8 mouse cellular contexts compared by ENCODE assay signal in genomic region chr6:49214928-49215747, GRCm38 (mm10). TPM values are rescaled to one million over a fixed set of nuclear protein-coding genes. Genes with fewer than 3 reads are reported as not detected.
DNase-seq lines count a peak whose midpoint lies in the region; ATAC-seq lines count a peak whose summit lies in the region.

Gene Igf2bp3 (minus strand): TSS chr6:49214957.

- peak within 1 kb of the TSS; percentile 88 for H3K4me3 ChIP-seq in forebrain, embryonic 12.5 days (replicated peaks)
- H3K4me3 ChIP-seq in intestine, embryonic 14.5 days (ENCODE audit: low read depth, low read length): peak within 1 kb of the TSS; percentile 97
- H3K4me3 ChIP-seq in macrophage (ENCODE audit: inconsistent target): peak within 1 kb of the TSS; percentile 31
- H3K4me3 ChIP-seq in stomach, embryonic 16.5 days (replicated peaks; ENCODE audit: low read length): peak within 1 kb of the TSS; percentile 96

- peak; percentile 85 for ATAC-seq in forebrain, embryonic 12.5 days (ENCODE audit: low FRiP score)
- ATAC-seq in intestine, embryonic 14.5 days (replicated peaks; ENCODE audit: low FRiP score, low TSS enrichment, low read depth): peak; percentile 81
- peak; percentile 85 for ATAC-seq in stomach, embryonic 16.5 days (ENCODE audit: insufficient read depth, low FRiP score)

- peak within 1 kb of the TSS; percentile 93 for H3K4me2 ChIP-seq in forebrain, embryonic 12.5 days
- peak within 1 kb of the TSS; percentile 86 for H3K4me2 ChIP-seq in intestine, embryonic 14.5 days (ENCODE audit: low read length)
- H3K4me2 ChIP-seq in stomach, embryonic 16.5 days (ENCODE audit: low read depth, low read length): peak within 1 kb of the TSS; percentile 94

- no peaks in the 10 kb centered on the region for H3K9me3 ChIP-seq in forebrain, embryonic 12.5 days
- H3K9me3 ChIP-seq in intestine, embryonic 14.5 days (ENCODE audit: control insufficient read depth, low read length): no peaks in the 10 kb centered on the region
- H3K9me3 ChIP-seq in stomach, embryonic 16.5 days (replicated peaks; ENCODE audit: control insufficient read depth, low read length): no peaks in the 10 kb centered on the region

- DNase-seq in heart, adult 18-20 months: peak; percentile 11 to 52
- no peak for DNase-seq in heart, postnatal 25 days (ENCODE audit: low spot score)
- peak; percentile 89 for DNase-seq in WW6 (ENCODE audit: low read depth, low spot score)
- DNase-seq in intestine, embryonic 14.5 days (ENCODE audit: low spot score): peak; percentile 95
- DNase-seq in frontal cortex, adult 2 months (ENCODE audit: extremely low spot score in 1 of 2, low spot score in 1 of 2): no peak

- under 1% methylated on average over 66 of the region's 68 CpGs for WGBS in forebrain, embryonic 12.5 days
- under 1% methylated on average over 65 of the region's 68 CpGs for WGBS in intestine, embryonic 14.5 days
- under 1% methylated on average over 54 of the region's 68 CpGs for WGBS in macrophage (ENCODE audit: missing documents)
- under 1% methylated on average over 67 of the region's 68 CpGs for WGBS in stomach, embryonic 16.5 days

- H3K4me1 ChIP-seq in forebrain, embryonic 12.5 days: peaks cover 32% of the 10 kb centered on the region
- H3K4me1 ChIP-seq in intestine, embryonic 14.5 days (replicated peaks; ENCODE audit: control insufficient read depth, insufficient read depth, low read length): peaks cover 17% of the 10 kb centered on the region
- peaks cover 28% of the 10 kb centered on the region for H3K4me1 ChIP-seq in stomach, embryonic 16.5 days (ENCODE audit: control insufficient read depth, insufficient read depth, low read length)

- peak within 1 kb of the TSS; percentile 96 for H3K9ac ChIP-seq in forebrain, embryonic 12.5 days
- peak within 1 kb of the TSS; percentile 95 for H3K9ac ChIP-seq in intestine, embryonic 14.5 days (ENCODE audit: low read length)
- H3K9ac ChIP-seq in stomach, embryonic 16.5 days (ENCODE audit: low read length): peak within 1 kb of the TSS; percentile 98

- H3K79me2 ChIP-seq in macrophage (ENCODE audit: inconsistent target): no peaks in the 10 kb centered on the region

- intact Hi-C loops in heart, postnatal 25 days (cut with DNase I): loop anchor here (2.0 kb wide), 1 partner anchor 142 kb away; the partner anchor contains the start of gene Malsu1

- no peaks in the 10 kb centered on the region for H3K36me3 ChIP-seq in forebrain, embryonic 12.5 days (replicated peaks)
- H3K36me3 ChIP-seq in intestine, embryonic 14.5 days (ENCODE audit: control insufficient read depth, insufficient read depth, low read length): no peaks in the 10 kb centered on the region
- no peaks in the 10 kb centered on the region for H3K36me3 ChIP-seq in macrophage (ENCODE audit: inconsistent target)
- H3K36me3 ChIP-seq in stomach, embryonic 16.5 days (ENCODE audit: control insufficient read depth, insufficient read depth, low read length): no peaks in the 10 kb centered on the region

- peak within 1 kb of the TSS; percentile 99 for H3K27ac ChIP-seq in forebrain, embryonic 12.5 days
- peak within 1 kb of the TSS; percentile 99 for H3K27ac ChIP-seq in intestine, embryonic 14.5 days (ENCODE audit: low read depth)
- H3K27ac ChIP-seq in macrophage: no peak within 1 kb of the TSS
- peak within 1 kb of the TSS; percentile 99 for H3K27ac ChIP-seq in stomach, embryonic 16.5 days (ENCODE audit: low read length)

- no peaks in the 10 kb centered on the region for H3K27me3 ChIP-seq in forebrain, embryonic 12.5 days
- no peaks in the 10 kb centered on the region for H3K27me3 ChIP-seq in intestine, embryonic 14.5 days (replicated peaks; ENCODE audit: control insufficient read depth, insufficient read depth, low read length)
- H3K27me3 ChIP-seq in stomach, embryonic 16.5 days (ENCODE audit: control insufficient read depth, insufficient read depth, low read length): no peaks in the 10 kb centered on the region

RNA-seq across cellular contexts. Expression of gene Igf2bp3, which starts in this region (rescaled TPM):
- not detected for total RNA-seq in heart, adult 18-20 months (2021)
- under 1 TPM; 0.34 to 0.36 TPM for total RNA-seq in heart, postnatal 25 days (2021)
- 98.9 and 107 TPM in 2 replicates for polyA plus RNA-seq in forebrain, embryonic 12.5 days (2016; fragmentation: Nextera tagmentation; extraction: Ambion mirVana)
- polyA plus RNA-seq in intestine, embryonic 14.5 days (2014; fragmentation: Nextera tagmentation; extraction: Ambion mirVana): 105 and 111 TPM in 2 replicates
- total RNA-seq in macrophage (2018; cell fraction: chromatin; rRNA removed): 10 to 100 TPM in 14 of 26 experiments, 1 to 10 TPM in 12; 4.0 to 47.6 (median 10.5) TPM
- total RNA-seq in macrophage (2018; cell fraction: cytosol; rRNA removed): 1 to 10 TPM; 1.7 to 4.1 (median 2.9) TPM
- 10 to 100 TPM in 2 of 26 experiments, 1 to 10 TPM in 24; 1.8 to 18.5 (median 3.6) TPM for total RNA-seq in macrophage (2018; cell fraction: nucleus; rRNA removed)
- 1.4 to 4.0 TPM (median 3.2 TPM) in 3 replicates for polyA plus RNA-seq in macrophage (2018)
- polyA plus RNA-seq in stomach, embryonic 16.5 days (2015; fragmentation: Nextera tagmentation; extraction: Ambion mirVana): 47.0 and 53.6 TPM in 2 replicates
- 0.06 and 0.13 TPM in 2 replicates for polyA plus RNA-seq in frontal cortex, adult 2 months (2012; rRNA removed)

Comparison
In these comparisons a context has a peak if more than half of its experiments do, and no peak if none do; other contexts are left out.
1. Peak in DNase-seq in heart, adult 18-20 months; RNA of the gene not detected or under 1 TPM.
2. DNase-seq: peak in WW6 (single experiment) and intestine, embryonic 14.5 days (single experiment); none in heart, postnatal 25 days (single experiment) and frontal cortex, adult 2 months (0 of 2).
3. H3K4me3 ChIP-seq: peak in every context shown above with its lines; median percentile 97 in intestine, embryonic 14.5 days; 96 in stomach, embryonic 16.5 days; 88 in forebrain, embryonic 12.5 days; 31 in macrophage.
4. Peak in every context shown above with its lines, with median percentiles within 50 percentile points of each other: ATAC-seq, H3K4me2 ChIP-seq and H3K9ac ChIP-seq.